Mouse (Mus musculus): ENCODE measurements around the gene Mlf1.

Mlf1 gene

DNA sequence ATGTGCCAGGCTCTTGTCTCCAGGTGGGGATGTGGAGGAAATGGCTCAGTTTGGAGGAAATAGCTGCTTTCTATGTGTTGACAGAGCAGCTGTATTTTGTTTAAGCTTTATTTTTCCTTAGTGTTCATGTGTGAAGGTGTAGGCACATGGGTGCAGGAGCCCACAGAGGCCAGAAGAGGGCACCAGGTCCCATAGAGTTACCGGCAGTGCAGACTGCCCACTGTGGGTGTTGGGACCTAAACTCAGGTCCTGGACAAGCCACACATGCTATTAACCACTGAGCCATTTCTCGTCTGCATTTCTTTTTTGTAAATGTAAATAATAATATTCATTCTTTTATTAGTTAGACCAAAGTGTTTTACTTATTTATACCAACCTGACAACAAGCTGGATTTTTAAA lies 73.2 kb downstream of the Mlf1 start:
- no peak for DNase-seq (ENCODE audit: low spot score in 2 of 2)

All from right cerebral cortex, postnatal 10 days (tissue).